Mouse (Mus musculus): ENCODE measurements at regions not wholly inside any gene's neighbourhood (a gene's known extent, or its start where the extent isn't known, plus 50 kb on each side); places are given as distances from the start of the nearest gene placed in this dataset.

DNA sequence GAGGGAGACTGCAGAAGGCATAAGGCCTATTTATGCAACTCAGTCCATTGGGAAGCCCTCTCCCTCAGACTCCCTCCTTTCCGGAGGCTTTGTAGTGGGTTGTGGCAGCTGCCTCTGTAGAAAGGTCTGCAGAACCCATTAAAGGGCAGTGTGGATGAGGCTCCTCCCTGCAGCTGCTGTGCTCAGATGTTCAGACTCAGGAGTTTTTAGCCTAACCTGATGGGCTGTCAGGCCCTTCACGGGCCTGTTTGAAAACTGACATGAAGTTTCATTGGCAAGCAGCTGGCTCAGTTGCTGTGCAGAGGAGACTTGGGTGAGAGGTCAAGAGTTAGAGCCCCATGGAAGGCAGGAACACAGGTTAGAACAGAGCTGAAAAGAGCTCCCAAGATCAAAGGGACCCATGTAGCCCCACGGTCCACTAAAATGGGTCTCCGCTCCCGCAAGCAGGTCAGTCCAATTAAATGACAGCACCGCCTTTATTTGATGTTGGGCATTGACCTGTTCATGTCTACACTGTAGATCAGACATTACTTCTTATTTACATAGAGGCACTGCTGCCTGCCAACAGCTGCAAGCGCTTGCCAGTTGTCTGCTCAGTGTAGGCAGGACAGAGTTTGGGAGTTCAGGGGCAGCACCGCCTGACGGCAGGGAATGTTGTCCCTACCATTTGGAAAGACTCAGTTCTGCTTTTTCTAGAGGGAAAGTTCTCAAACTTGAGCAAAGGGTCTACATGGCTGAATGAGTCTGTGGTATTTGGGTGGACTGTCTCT is 53.8 kb upstream of the Usp46 start:
- Histone ChIP-seq H3K27me3 (ENCODE audit: insufficient read depth, low read length) (no peaks in the 10 kb centered on the region), H3K36me3 (ENCODE audit: insufficient read depth) (no peaks in the 10 kb centered on the region), H3K9me3 (ENCODE audit: low read depth, low read length) (no peaks in the 10 kb centered on the region), H3K27ac (ENCODE audit: low read depth) (no peak overlapping the region), H3K4me1 (ENCODE audit: insufficient read depth) (no peaks in the 10 kb centered on the region; the same call in 1 of the 2 replicates), H3K4me2 (no peak overlapping the region), H3K9ac (no peak overlapping the region), H3K4me3 (ENCODE audit: low read depth, low read length) (no peak overlapping the region)
- DNase-seq (no peak), ATAC-seq (ENCODE audit: insufficient read depth) (no peak)
- no peak for TF ChIP-seq CTCF (IDR thresholded peaks at IDR 0.05; ENCODE audit: low read depth)
- 65% methylated on average over 9 of the region's 9 CpGs for WGBS

DNA sequence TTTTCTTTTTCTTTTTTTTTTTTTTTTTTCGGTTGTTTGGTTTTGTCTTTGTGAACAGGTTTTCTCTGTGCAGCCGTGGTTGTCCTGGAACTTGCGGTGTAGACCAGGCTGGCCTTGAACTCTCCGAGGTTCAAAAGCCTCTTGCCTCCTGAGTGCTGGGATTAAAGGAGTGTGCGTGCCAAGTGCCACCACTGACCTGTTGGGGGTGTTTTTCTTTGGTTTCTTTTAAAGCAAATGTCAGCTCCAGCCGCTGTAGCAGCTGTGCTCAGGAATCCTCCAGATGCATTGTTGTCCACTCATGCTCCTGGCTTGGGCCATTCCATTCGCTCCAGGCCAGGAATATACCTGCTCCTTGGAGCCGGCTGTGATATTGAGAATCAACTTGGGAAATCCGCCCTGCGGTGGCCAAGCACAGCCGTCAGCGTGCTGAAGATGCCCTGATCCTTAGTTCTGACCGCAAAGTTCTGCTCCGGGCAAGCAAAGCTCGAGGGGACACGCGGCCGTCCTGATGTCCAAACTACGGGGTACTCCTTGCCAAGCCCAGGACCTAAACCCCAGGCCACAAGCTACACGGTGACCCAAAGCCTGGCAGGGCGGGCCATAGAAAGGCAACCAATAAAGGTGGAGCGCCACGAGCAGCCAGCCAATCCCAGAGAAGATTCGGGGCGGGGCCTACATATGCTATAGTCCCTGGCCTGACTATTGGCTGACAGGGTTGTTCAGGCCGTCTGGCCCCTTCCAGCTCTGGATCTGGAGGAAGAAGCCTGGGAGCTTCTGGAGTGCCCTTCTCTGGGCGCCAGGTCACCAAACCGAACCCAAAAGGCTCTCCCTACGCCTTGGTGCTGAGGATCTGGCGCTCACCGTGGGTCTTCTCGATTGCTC is 58.0 kb upstream of the Usp46 start:
- Histone ChIP-seq H3K27me3 (ENCODE audit: insufficient read depth, low read length) (no peaks in the 10 kb centered on the region), H3K4me2 (peak overlapping the region; percentile 53), H3K27ac (ENCODE audit: low read depth) (no peak overlapping the region), H3K36me3 (ENCODE audit: insufficient read depth) (no peaks in the 10 kb centered on the region), H3K9ac (no peak overlapping the region), H3K4me3 (ENCODE audit: low read depth, low read length) (peak overlapping the region; percentile 33), H3K9me3 (ENCODE audit: low read depth, low read length) (no peaks in the 10 kb centered on the region), H3K4me1 (ENCODE audit: insufficient read depth) (no peaks in the 10 kb centered on the region; the same call in 1 of the 2 replicates)
- TF ChIP-seq CTCF (IDR thresholded peaks at IDR 0.05; ENCODE audit: low read depth) = no peak
- ATAC-seq (ENCODE audit: insufficient read depth) (peak; percentile 96), DNase-seq (peak; percentile 84)
- WGBS = 65% methylated on average over 32 of the region's 32 CpGs

DNA sequence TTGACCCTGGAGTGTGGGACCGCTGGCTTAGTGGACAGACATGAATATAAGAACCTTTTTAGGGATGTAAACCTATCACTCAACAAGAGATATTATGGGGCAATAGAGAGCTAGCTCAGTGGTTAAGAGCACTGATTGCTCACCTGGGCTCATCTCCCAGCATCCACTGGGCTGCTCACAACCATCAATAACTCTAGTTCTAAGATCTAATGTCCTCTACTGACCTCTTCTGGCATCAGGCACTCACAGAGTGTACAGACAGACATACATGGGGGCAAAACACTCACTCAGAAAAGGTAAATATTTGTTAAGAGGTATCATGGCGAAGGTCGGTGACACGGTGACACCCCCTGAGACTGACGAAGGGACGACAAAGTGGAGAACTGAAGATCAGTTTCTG is 59.3 kb upstream of the Usp46 start:
- WGBS = 56% methylated on average over 6 of the region's 6 CpGs
- Histone ChIP-seq H3K36me3 (ENCODE audit: insufficient read depth) (no peaks in the 10 kb centered on the region), H3K27ac (ENCODE audit: low read depth) (no peak overlapping the region), H3K4me2 (no peak overlapping the region), H3K4me1 (ENCODE audit: insufficient read depth) (no peaks in the 10 kb centered on the region), H3K9me3 (ENCODE audit: low read depth, low read length) (no peaks in the 10 kb centered on the region), H3K4me3 (ENCODE audit: low read depth, low read length) (no peak overlapping the region), H3K27me3 (ENCODE audit: insufficient read depth, low read length) (no peaks in the 10 kb centered on the region), H3K9ac (no peak overlapping the region)
- ATAC-seq (ENCODE audit: insufficient read depth) (no peak), DNase-seq (no peak)
- TF ChIP-seq CTCF (IDR thresholded peaks at IDR 0.05; ENCODE audit: low read depth) = no peak

- H3K9ac ChIP-seq = no peak overlapping the region
- H3K36me3 ChIP-seq (ENCODE audit: insufficient read depth) = no peaks in the 10 kb centered on the region
- DNase-seq = no peak
- TF ChIP-seq CTCF (IDR thresholded peaks at IDR 0.05; ENCODE audit: low read depth) = no peak
- no peak overlapping the region for H3K27ac ChIP-seq (ENCODE audit: low read depth)
- no peak for ATAC-seq (ENCODE audit: insufficient read depth)
- no peak overlapping the region for H3K4me2 ChIP-seq
- H3K4me1 ChIP-seq (ENCODE audit: insufficient read depth) = no peaks in the 10 kb centered on the region
- no peaks in the 10 kb centered on the region for H3K9me3 ChIP-seq (ENCODE audit: low read depth, low read length)
- H3K27me3 ChIP-seq (ENCODE audit: insufficient read depth, low read length) = no peaks in the 10 kb centered on the region
- H3K4me3 ChIP-seq (ENCODE audit: low read depth, low read length) = no peak overlapping the region
Measured at GRCm38 (mm10) chr5:74129636-74130035, 61.4 kb upstream of the Usp46 start.

DNA sequence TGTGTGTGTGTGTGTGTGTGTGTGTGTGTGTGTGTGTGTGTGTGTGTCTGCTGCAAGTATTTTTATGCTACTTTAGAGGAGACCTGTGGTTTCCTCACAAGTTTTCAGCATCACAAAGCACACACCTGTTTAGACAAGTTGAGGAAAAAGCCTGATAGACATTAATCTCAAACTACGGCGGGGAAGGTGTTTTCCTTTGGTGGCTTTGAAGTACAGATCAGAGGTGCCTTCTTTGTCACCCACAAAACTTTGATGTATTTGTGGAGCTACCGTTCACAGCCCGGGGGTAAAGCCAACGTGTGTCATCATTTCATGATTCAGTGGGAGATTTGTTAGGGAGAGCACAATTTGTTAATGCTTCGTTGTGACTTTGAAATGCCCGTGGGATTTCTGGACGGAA is 62.4 kb upstream of the Rasl11b start:
- ATAC-seq (ENCODE audit: insufficient read depth) = no peak
- Histone ChIP-seq H3K4me3 (ENCODE audit: low read depth, low read length) (no peak overlapping the region), H3K27me3 (ENCODE audit: insufficient read depth, low read length) (no peaks in the 10 kb centered on the region), H3K36me3 (ENCODE audit: insufficient read depth) (no peaks in the 10 kb centered on the region), H3K4me2 (no peak overlapping the region), H3K9me3 (ENCODE audit: low read depth, low read length) (no peaks in the 10 kb centered on the region), H3K27ac (ENCODE audit: low read depth) (no peak overlapping the region), H3K9ac (no peak overlapping the region), H3K4me1 (ENCODE audit: insufficient read depth) (peaks cover 7% of the 10 kb centered on the region)
- no peak for DNase-seq
- no peak for TF ChIP-seq CTCF (IDR thresholded peaks at IDR 0.05; ENCODE audit: low read depth)
- WGBS = 39% methylated on average over 8 of the region's 8 CpGs

GRCm38 (mm10) chr5:74136377-74136776 is 58.7 kb upstream of the Rasl11b start:
- DNase-seq = peak; percentile 76
- peak overlapping the region; percentile 23; the same call in 1 of the 2 replicates for H3K4me2 ChIP-seq

GRCm38 (mm10) chr5:74136868-74137439 is 58.1 kb upstream of the Rasl11b start:
- ATAC-seq (ENCODE audit: insufficient read depth) = peak; percentile 81
- TF ChIP-seq CTCF (IDR thresholded peaks at IDR 0.05; ENCODE audit: low read depth) = no peak
- peaks cover 7% of the 10 kb centered on the region for H3K4me1 ChIP-seq (ENCODE audit: insufficient read depth)
- no peaks in the 10 kb centered on the region for H3K27me3 ChIP-seq (ENCODE audit: insufficient read depth, low read length)
- 11% methylated on average over 5 of the region's 5 CpGs for WGBS
- H3K4me3 ChIP-seq (ENCODE audit: low read depth, low read length) = no peak overlapping the region
- H3K4me2 ChIP-seq = no peak overlapping the region
- no peak overlapping the region for H3K9ac ChIP-seq
- DNase-seq = peak; percentile 87
- no peaks in the 10 kb centered on the region for H3K9me3 ChIP-seq (ENCODE audit: low read depth, low read length)
- 0 out of 2 replicates have a peak overlapping the region, but pooled peaks have one; percentile 4 for H3K27ac ChIP-seq (ENCODE audit: low read depth)
- no peaks in the 10 kb centered on the region for H3K36me3 ChIP-seq (ENCODE audit: insufficient read depth)

More at GRCm38 (mm10) chr5:74136377-74136776, 58.7 kb upstream of the Rasl11b start:
- peak; percentile 80 for ATAC-seq (ENCODE audit: insufficient read depth)
- no peak for TF ChIP-seq CTCF (IDR thresholded peaks at IDR 0.05; ENCODE audit: low read depth)
- Histone ChIP-seq H3K4me1 (ENCODE audit: insufficient read depth) (peaks cover 7% of the 10 kb centered on the region), H3K36me3 (ENCODE audit: insufficient read depth) (no peaks in the 10 kb centered on the region), H3K9ac (no peak overlapping the region), H3K9me3 (ENCODE audit: low read depth, low read length) (no peaks in the 10 kb centered on the region), H3K27me3 (ENCODE audit: insufficient read depth, low read length) (no peaks in the 10 kb centered on the region), H3K4me3 (ENCODE audit: low read depth, low read length) (no peak overlapping the region), H3K27ac (ENCODE audit: low read depth) (peak overlapping the region; percentile 42; the same call in 1 of the 2 replicates)
- 44% methylated on average over 5 of the region's 5 CpGs for WGBS
